Mouse (Mus musculus) testis, adult 2 months (tissue): ENCODE results near the gene G430095P16Rik.

ENCODE experiments used
- CTCF ChIP-seq: fragments of 200-500 bp; IDR thresholded peaks from 2 replicates; pipeline ENCODE4 v1.5.1; 2012; ENCODE audit warnings: low read depth, mild to moderate bottlenecking, inconsistent platforms, low read length, moderate library complexity; ENCODE audit not compliant: control insufficient read depth, insufficient read depth, insufficient replicate concordance
- POLR2A ChIP-seq: fragments of 200-500 bp; IDR thresholded peaks from 2 replicates; pipeline ENCODE4 v1.6.1; 2012; ENCODE audit warnings: low read depth, mild to moderate bottlenecking, inconsistent platforms, low read length, moderate library complexity; ENCODE audit not compliant: control insufficient read depth

DNA sequence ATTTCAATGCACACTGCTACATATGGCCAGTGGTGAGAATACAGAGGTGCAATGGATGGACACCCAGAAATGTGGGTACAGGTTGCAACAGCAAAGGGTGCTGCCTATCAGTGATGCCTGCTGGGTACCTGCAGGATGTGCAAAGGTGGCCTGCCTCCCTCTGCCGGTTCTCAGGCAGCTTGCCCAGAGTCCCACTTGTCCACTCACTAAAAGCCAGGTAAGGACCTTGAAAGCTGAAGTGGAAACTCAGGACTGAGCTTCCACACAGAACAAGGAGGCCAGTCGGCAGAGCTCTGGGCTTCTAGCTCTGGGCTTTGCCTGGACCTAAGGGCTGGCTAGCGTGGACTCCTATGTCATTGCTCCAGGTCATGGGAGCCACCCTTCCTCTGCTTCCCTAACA is 11.5 kb upstream of the G430095P16Rik start:
- TF ChIP-seq CTCF = no peak
- TF ChIP-seq POLR2A = no peak
